Mouse (Mus musculus) frontal cortex, postnatal 10 days (tissue): Measurements from ENCODE around the gene Atp6v0b.
A peak's percentile ranks its signal among the peaks of the same experiment; 100 is the strongest.

Experiments used
- DNase-seq, 2 experiments: peaks; one replicate each; pipeline ENCODE4 v3.0.0; 2022; ENCODE audit warnings: low spot score in 2 of 2, mixed read lengths in 1 of 2

Gene Atp6v0b

DNA sequence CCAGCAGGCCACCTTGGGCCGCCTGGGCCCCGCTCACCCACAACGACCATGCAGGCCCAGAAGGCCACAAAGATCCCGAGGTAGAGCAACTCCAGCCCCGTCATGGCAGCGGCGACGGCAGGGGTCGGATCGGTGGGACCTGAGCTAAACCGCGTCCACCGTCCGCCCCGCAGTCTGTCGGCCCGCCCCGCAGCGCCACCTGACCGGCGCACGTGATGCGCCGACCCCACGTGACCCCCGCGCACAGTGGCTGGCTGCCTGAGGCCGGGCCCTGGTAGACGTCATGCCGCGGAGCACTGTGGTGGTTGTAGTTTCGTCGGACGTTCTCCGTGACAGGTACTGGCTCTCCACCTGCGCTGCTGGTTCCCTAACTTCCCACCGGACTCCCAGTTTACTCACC, at the start of gene Atp6v0b:
Gene Atp6v0b, minus strand, starts transcription at position 201 of the 400 bp plus-strand sequence.
- peak; percentile 93 to 95 for DNase-seq

- no peak for DNase-seq
These were observed 46.9 kb upstream of the Atp6v0b start for GRCm38 (mm10) chr4:117934081-117934480.

DNA sequence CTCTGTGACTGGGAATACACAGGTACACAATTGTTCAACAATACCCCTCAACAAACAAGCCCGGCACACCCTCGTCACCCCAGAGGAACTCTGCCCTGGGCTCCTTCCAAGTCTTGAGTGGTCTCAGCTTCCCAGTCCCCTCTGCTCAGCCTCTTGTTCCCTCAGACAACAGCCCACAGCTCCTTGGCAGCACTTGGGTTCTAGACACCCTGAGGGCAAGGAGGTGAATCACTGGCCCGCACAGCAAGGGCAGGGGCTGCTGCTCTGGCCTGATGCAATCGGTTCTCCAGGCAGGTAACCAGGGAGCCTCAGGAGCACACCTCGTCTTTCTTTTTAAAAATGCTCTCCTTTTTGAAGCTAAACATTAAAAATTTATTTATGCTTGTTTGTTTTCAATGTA, 46.1 kb upstream of the Atp6v0b start:
- no peak for DNase-seq

- DNase-seq = no peak
These were observed 42.3 kb upstream of the Atp6v0b start, which contains the start of gene Artn for GRCm38 (mm10) chr4:117929391-117929881. Artn (minus strand) TSS chr4:117929763.

DNA sequence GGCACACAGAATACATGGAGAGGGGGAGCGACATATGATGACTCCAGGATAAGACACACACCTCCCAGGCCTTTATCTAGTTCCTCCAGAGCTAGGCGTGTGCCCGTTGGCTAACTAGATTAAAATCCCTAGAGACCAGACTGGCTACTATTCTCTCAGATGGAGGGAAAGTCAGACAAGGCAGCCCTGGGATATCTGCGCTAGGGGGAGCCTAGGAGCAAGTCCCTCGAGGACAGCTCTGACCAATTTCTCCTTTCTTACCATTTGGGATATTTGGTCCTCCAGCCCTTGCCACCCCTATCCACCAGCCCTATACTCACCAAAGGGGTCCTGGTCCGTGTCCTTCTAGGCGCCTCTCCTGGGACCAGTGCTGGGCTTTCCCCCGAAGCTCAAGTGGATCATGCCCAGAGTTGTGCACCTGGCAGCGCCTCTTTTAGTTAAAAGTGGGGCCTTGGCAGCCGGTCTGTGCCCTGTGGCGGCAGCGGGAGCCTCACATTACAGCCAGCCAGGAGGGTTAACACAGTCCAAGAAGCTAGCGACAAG, 41.6 kb upstream of the Atp6v0b start:
- no peak for DNase-seq

GRCm38 (mm10) chr4:117928234-117928633, 41.1 kb upstream of the Atp6v0b start:
- no peak for DNase-seq

- DNase-seq = peak in 1 of 2 experiments; percentile 59
These were observed 39.7 kb upstream of the Atp6v0b start for GRCm38 (mm10) chr4:117926545-117927482.

- DNase-seq = no peak
These were observed 37.8 kb upstream of the Atp6v0b start for GRCm38 (mm10) chr4:117924916-117925315.

DNA sequence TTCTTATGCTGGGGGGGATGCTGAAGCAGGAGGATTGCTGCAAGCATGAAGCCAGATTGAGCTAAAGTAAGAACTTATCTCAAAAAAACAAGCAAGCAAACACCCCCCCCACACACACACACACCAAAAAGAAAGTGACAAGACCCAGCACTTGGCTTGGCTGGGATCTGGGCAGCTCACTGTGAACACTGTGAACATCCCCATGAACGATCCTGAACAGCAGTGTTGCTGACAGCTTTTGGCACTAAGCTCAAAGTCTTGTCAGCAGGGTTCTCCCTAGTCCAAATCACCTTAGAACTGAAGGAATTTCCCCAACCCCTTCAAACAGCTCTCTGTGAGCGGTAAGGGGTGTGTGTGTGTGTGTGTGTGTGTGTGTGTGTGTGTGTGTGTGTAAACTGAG, 36.3 kb upstream of the Atp6v0b start:
- no peak for DNase-seq

DNA sequence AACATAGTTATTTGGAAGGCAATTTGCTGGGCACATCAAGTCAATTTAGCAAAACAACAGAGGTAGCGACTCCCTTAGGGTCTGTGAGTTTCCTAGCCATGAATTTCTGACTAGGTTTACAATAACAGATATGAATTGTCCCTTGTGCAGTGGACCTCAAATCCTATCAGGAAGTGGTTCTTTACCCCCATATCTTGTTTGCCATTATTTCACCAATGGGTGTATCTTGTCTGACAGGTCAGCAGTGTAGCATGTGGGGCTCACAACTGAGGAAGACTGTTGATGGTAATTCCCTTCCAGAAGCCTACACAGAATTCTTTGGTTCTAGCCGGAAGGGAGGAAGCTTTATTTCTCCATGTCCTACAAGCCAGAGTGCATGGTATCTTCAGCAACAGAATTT, 34.2 kb upstream of the Atp6v0b start:
- DNase-seq = no peak

- DNase-seq = no peak
These were observed 31.6 kb upstream of the Atp6v0b start for GRCm38 (mm10) chr4:117918762-117919161.

DNA sequence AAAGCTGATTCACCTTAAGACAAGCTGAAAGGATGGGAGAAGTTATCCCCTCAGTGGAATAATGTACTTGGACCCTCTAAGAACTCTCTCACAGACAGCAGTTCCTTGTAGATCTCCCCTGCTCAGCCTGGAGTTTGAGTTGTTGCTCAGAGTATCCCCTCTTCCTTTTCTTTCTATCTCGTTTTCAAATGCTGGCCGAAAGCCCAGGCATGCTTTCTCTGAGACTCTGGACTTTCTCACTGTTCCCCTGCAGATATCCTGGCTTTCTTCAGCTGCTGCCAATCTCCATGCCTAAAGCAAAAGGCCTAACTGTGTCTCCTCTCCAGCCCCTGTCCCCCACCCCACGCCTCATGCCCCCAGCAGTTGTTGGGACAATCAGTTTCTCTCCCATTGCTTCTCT, 31.1 kb upstream of the Atp6v0b start:
- no peak for DNase-seq

GRCm38 (mm10) chr4:117917847-117918246, 30.7 kb upstream of the Atp6v0b start:
- no peak for DNase-seq

GRCm38 (mm10) chr4:117917402-117917801, 30.3 kb upstream of the Atp6v0b start:
- DNase-seq = no peak

GRCm38 (mm10) chr4:117916386-117916785, 29.3 kb upstream of the Atp6v0b start:
- DNase-seq = no peak

GRCm38 (mm10) chr4:117915489-117916105, 28.5 kb upstream of the Atp6v0b start:
- DNase-seq = no peak

GRCm38 (mm10) chr4:117914591-117915442, 27.7 kb upstream of the Atp6v0b start, which contains the start of gene Ipo13:
Ipo13 (minus strand) TSS chr4:117914999.
- DNase-seq = peak; percentile 86 to 91

GRCm38 (mm10) chr4:117914031-117914430, 26.9 kb upstream of the Atp6v0b start:
- no peak for DNase-seq

DNA sequence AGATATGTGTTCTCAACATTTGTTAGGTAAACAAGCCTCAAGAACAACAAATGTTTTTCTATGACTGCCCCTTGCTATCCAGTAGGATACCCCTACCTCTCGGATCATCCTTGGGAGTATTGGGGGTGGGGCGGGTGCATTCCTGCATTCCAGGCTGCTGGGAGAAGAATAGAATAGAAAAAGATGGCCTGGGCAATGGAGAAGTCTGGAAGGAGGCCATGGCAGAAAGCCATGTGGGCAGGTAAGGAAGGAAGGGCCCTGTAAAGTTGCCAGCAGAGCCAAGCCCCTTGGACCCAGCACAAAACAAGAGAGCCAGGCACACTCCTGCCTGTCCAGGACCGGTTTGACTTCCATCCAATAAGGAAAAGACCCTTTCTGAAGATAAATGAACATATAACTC, 26.3 kb upstream of the Atp6v0b start:
- DNase-seq = no peak

- no peak for DNase-seq
These were observed 25.6 kb upstream of the Atp6v0b start for GRCm38 (mm10) chr4:117912685-117913273.

DNA sequence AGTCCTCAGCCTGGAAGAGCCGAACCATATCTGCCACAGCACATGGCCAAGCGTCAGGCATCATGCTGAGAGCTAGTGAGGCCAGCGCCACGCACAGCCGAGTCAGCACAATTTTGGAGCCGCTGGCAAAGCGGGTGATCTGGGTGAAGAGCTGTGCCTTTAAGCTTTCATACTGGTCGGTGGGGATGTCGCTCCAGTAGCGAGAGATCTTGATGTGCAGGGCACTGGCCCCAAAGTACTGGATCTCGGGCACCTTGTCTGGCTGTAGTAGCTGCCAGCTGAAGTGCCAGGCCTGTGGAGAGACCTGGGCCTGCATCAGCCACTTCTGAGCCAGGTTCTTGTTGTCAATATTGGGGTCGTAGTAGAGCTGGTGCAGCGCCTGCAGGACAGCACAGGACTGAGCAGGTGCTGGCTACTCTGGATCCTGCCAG, 25.0 kb upstream of the Atp6v0b start:
- no peak for DNase-seq
